Mouse (Mus musculus): ENCODE measurements at regions not wholly inside any gene's neighbourhood (a gene's known extent, or its start where the extent isn't known, plus 50 kb on each side); places are given as distances from the start of the nearest gene placed in this dataset.

DNA sequence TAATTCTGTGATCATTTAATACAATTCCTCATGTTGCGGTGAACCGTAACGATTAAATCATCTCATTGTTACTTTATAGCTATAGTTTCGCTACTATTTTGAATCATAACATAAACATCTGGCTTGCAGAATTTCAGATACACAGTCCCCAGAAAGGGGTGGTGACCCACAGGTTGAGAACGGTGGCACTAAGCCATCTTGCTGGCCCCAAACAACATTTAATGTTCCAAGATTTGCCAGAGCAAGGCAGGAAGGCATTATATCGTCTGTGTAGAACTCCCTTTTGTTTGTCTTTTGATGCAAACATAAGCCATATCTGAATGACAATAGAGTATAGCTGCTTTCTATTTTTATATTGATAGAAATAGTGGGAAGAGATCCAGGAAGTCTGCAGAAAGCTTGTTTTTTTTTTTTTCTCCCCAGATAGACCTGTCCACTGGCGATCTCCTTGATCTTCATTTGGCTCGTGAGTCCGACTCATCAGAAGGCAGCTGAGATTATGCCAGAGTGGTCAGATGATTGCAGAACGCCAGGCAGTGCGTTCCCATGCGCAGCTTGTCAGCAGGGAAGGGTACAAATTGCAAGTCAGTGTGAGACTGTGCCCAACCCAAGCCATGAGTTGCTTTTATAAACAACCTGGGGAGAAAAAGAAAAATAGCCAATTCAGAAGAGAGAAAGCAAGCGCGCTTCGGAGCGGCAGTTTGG, 213.9 kb downstream of the Dok5 start:
- DNase-seq = no peak

- peak; percentile 46 for DNase-seq
These were observed 214.6 kb downstream of the Dok5 start for GRCm38 (mm10) chr2:170946106-170946657.

- DNase-seq = no peak
These were observed 215.6 kb downstream of the Dok5 start for GRCm38 (mm10) chr2:170947236-170947635.

- DNase-seq = no peak
These were observed 223.0 kb downstream of the Dok5 start for GRCm38 (mm10) chr2:170954626-170955025.

GRCm38 (mm10) chr2:170956766-170957165, 225.2 kb downstream of the Dok5 start:
- no peak for DNase-seq

DNA sequence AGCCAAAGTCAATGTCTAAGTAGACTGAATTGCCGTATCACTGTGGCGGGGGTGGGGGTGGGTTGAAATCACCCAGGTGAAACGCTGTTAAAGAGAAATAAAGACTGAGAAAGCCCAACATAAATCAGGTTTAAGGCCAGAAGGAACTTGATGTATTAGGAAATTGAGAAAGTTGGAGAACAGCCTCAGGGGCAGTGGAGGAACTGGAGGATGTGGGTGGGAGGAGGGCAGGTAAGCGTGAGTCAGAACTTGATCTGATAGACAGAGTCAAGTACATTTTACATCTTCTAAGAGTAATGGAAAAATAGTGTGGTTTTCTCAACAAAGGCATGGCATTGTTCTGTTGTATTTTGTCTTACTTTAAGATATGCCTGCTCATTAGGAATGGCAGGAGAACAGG, 228.8 kb downstream of the Dok5 start:
- DNase-seq = no peak

DNA sequence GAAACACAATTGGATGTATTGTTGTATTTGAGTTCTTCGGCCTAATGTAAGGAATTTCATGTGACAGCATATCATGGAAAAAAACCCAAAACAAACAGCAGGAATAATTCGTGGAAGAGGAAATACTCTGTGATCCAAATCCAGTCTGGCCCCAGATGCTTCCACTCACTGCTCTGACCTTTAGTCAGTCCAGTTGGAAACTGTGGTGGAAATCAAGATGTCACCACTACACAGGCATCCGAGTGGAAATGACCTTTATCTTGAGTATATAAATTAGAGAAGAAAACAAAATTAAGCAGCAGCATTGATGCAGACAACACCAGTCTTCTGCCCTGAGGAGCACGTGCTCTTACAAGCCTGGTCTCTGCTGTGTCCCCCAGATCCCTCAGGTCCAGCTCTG, 230.9 kb downstream of the Dok5 start:
- DNase-seq = peak; percentile 62

GRCm38 (mm10) chr2:170969430-170969829, 237.8 kb downstream of the Dok5 start:
- no peak for DNase-seq

DNA sequence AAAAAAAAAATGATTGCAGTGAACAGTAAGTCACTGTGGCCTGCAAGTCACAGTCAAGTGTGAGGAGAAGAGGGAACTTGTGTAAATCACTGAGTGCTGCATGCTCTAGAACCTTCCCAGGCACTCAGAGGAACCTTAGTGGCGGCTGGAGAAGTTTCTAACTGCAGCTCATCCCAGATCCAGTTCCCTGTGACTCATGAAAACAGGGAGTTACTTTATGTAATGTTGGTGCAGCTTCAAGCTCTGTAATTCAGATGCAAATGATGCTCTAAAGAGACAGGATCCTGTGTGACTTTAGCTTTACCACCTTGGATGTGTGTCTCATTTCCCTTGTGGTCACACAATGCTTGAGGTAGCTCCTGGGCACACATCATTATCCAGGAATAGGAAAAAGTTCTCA, 253.8 kb downstream of the Dok5 start:
- DNase-seq = no peak

DNA sequence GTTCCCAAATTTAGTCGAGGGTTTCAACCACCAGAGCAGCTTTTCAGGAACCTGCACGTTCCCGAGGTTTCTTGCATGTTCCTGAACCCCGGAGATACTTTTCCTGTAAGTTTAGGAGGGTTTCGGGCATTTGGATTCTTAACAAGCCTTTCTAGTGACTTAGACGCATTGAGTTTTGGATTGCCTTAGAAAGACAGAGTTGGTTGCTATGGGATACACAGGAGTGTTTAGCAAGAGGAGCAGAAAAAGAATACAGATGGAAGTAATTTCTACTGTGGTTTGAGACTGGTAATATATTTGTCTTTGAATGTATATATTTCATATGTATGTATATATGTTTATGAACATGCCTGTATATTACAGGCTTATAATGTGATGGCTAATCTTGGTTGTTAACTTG, 266.8 kb downstream of the Dok5 start:
- no peak for DNase-seq

- DNase-seq = no peak
These were observed 268.6 kb downstream of the Dok5 start for GRCm38 (mm10) chr2:171000165-171000564.

GRCm38 (mm10) chr2:171028481-171028880, 296.9 kb downstream of the Dok5 start:
- no peak for DNase-seq

Measured in kidney, postnatal 14 days (tissue).